Mouse (Mus musculus) stomach, postnatal 0 days (tissue): ENCODE measurements at regions not wholly inside any gene's neighbourhood (a gene's known extent, or its start where the extent isn't known, plus 50 kb on each side); places are given as distances from the start of the nearest gene placed in this dataset.

Experiments
- ATAC-seq: fragments of 200-750 bp; cut with Nextera tagmentation; 2 replicates; pipeline ENCODE4 v1.8.0; 2017; ENCODE audit not compliant: low FRiP score, low TSS enrichment
- DNase-seq: peaks from one replicate; pipeline ENCODE4 v3.0.0-alpha.2; 2016; ENCODE audit warnings: low spot score
- H3K27ac ChIP-seq: fragments of 300-500 bp; sonication (generic); replicated peaks from 2 replicates; pipeline ENCODE4 v1.5.1; 2014; ENCODE audit warnings: mild to moderate bottlenecking, control low read depth
- H3K27me3 ChIP-seq: fragments of 300-500 bp; sonication (generic); 2 replicates; pipeline ENCODE4 v1.6.1; 2014; ENCODE audit warnings: low read length; ENCODE audit not compliant: control insufficient read depth, insufficient read depth
- H3K36me3 ChIP-seq: fragments of 300-500 bp; sonication (generic); 2 replicates; pipeline ENCODE4 v1.6.1; 2014; ENCODE audit warnings: low read length, mixed read lengths; ENCODE audit not compliant: control insufficient read depth, insufficient read depth
- H3K4me1 ChIP-seq: fragments of 300-500 bp; sonication (generic); replicated peaks from 2 replicates; pipeline ENCODE4 v1.6.1; 2014; ENCODE audit warnings: antibody characterized with exemption; ENCODE audit not compliant: control insufficient read depth, insufficient read depth
- H3K4me2 ChIP-seq: fragments of 300-500 bp; sonication (generic); replicated peaks from 2 replicates; pipeline ENCODE4 v1.6.1; 2014; ENCODE audit warnings: low read depth, mild to moderate bottlenecking, control low read depth, moderate library complexity
- H3K4me3 ChIP-seq: fragments of 300-500 bp; sonication (generic); 2 replicates; pipeline ENCODE4 v1.5.1; 2014; ENCODE audit warnings: low read depth, low read length, control low read depth
- H3K9ac ChIP-seq: fragments of 300-500 bp; sonication (generic); 2 replicates; pipeline ENCODE4 v1.6.1; 2014; ENCODE audit warnings: mild to moderate bottlenecking, low read length, control low read depth, mixed read lengths
- H3K9me3 ChIP-seq: fragments of 300-500 bp; sonication (generic); 2 replicates; pipeline ENCODE4 v1.6.1; 2016; ENCODE audit warnings: low read length; ENCODE audit not compliant: control insufficient read depth
- CTCF ChIP-seq: IDR thresholded peaks from 2 replicates; pipeline ENCODE4 v1.5.1; 2016; ENCODE audit warnings: antibody characterized with exemption, low read depth, mild to moderate bottlenecking, moderate library complexity
- EP300 ChIP-seq: optimal IDR thresholded peaks from 2 replicates; pipeline ENCODE3; 2016; ENCODE audit warnings: antibody characterized with exemption
- WGBS: fragments of 180-500 bp; shearing (Covaris S2); extraction: QIAGEN DNeasy Blood & Tissue Kit; methylation state at CpG from one replicate; pipeline ENCODE4 v1.1.7; 2014; 5-methylcytosine and 5-hydroxymethylcytosine counted together

GRCm38 (mm10) chr13:79868481-79869225 is 1014.5 kb upstream of the Arrdc3 start:
- no peak for ATAC-seq
- no peak overlapping the region for H3K4me2 ChIP-seq
- 55% methylated on average over 2 of the region's 2 CpGs for WGBS
- no peaks in the 10 kb centered on the region for H3K27me3 ChIP-seq
- DNase-seq, result no peak
- no peaks in the 10 kb centered on the region for H3K4me1 ChIP-seq
- no peak overlapping the region for H3K27ac ChIP-seq
- no peak for TF ChIP-seq EP300
- TF ChIP-seq CTCF, result no peak
- no peak overlapping the region for H3K4me3 ChIP-seq
- H3K9me3 ChIP-seq, result no peaks in the 10 kb centered on the region
- no peaks in the 10 kb centered on the region for H3K36me3 ChIP-seq
- H3K9ac ChIP-seq, result no peak overlapping the region

- Histone ChIP-seq H3K9ac (no peak overlapping the region), H3K4me3 (no peak overlapping the region), H3K4me2 (no peak overlapping the region), H3K9me3 (no peaks in the 10 kb centered on the region), H3K36me3 (no peaks in the 10 kb centered on the region), H3K27me3 (no peaks in the 10 kb centered on the region), H3K4me1 (no peaks in the 10 kb centered on the region), H3K27ac (no peak overlapping the region)
- ATAC-seq, result no peak
- no peak for DNase-seq
- TF ChIP-seq CTCF, result no peak
- TF ChIP-seq EP300, result no peak
- 89% methylated on average over 1 of the region's 1 CpGs for WGBS
Measured at GRCm38 (mm10) chr13:79880136-79880535, 1003.0 kb upstream of the Arrdc3 start.

- ATAC-seq (no peak), DNase-seq (no peak)
Measured at GRCm38 (mm10) chr13:79885959-79886358, 997.2 kb upstream of the Arrdc3 start.

GRCm38 (mm10) chr13:79886361-79886760 is 996.8 kb upstream of the Arrdc3 start:
- TF ChIP-seq CTCF (no peak), EP300 (no peak)
- Histone ChIP-seq H3K4me1 (no peaks in the 10 kb centered on the region), H3K27me3 (no peaks in the 10 kb centered on the region), H3K4me3 (no peak overlapping the region), H3K9ac (no peak overlapping the region), H3K4me2 (no peak overlapping the region), H3K36me3 (no peaks in the 10 kb centered on the region), H3K9me3 (no peaks in the 10 kb centered on the region), H3K27ac (no peak overlapping the region)
- 88% methylated on average over 1 of the region's 1 CpGs for WGBS
- ATAC-seq (no peak), DNase-seq (no peak)

More at GRCm38 (mm10) chr13:79885959-79886358, 997.2 kb upstream of the Arrdc3 start:
- no peak overlapping the region for H3K4me3 ChIP-seq
- H3K27me3 ChIP-seq, result no peaks in the 10 kb centered on the region
- H3K27ac ChIP-seq, result no peak overlapping the region
- H3K9ac ChIP-seq, result no peak overlapping the region
- H3K4me2 ChIP-seq, result no peak overlapping the region
- no peaks in the 10 kb centered on the region for H3K4me1 ChIP-seq
- TF ChIP-seq EP300 (no peak), CTCF (no peak)
- H3K36me3 ChIP-seq, result no peaks in the 10 kb centered on the region
- H3K9me3 ChIP-seq, result no peaks in the 10 kb centered on the region
